Mouse (Mus musculus): ENCODE results near the gene Zfp950. TPM values are rescaled to one million over a fixed set of nuclear protein-coding genes. Genes with fewer than 3 reads are reported as not detected.
"Not testable (repeated sequence)": the region's sequence is repeated elsewhere in the genome, so short reads cannot be mapped to it uniquely, and the experiment has no call there.

Zfp950 gene
- total RNA-seq (2021) = 1 to 10 TPM; 7.6 to 9.5 TPM

DNA sequence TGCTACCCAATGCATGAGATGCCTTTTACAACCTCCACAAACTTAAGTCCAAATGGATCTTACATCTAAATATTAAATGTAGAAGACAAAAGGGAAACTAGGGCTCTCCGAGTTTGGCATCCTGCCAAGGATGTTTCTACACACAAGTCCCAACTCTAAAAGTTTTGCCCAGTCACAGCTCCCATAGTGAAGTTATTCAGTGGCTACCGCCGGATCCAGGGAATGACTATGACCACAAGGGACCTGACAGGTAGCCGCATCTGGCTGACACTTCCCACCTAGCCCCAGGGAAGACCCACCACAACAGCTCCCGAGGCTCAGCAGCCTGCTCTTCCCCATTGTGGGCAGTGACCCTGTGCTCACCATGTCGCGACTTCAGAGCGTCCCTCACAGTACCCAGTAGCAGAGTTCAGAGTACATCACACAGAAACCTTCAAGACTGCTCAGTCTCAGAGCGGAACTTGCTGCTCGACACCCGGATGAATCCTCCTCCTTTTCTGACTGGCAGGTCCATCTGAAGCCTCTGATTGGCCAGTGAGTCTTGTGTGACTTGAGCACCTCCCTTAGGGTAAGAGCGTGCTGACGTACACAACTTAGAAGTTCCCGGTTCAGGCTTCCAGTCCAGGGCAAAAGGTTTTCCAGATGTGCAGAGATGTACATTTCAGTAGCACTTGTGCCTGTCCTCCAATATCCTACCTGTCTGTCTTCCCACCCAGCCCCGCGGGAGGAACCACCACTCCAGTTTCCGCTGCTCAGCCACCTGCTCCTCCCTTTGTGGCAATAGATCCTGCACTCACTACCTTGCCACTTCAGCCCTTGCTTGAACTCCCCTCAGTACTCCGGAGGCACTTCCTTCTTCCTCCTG is at the start of gene Zfp950:
Zfp950 (minus strand) TSS at position 499 of the 865 bp plus-strand sequence.
- intact Hi-C loops (cut with DNase I) = loop anchor here (5.0 kb wide), 1 partner anchor 253 kb away; the partner anchor contains the start of gene Grk5
- DNase-seq = peak; percentile 76 to 80

DNA sequence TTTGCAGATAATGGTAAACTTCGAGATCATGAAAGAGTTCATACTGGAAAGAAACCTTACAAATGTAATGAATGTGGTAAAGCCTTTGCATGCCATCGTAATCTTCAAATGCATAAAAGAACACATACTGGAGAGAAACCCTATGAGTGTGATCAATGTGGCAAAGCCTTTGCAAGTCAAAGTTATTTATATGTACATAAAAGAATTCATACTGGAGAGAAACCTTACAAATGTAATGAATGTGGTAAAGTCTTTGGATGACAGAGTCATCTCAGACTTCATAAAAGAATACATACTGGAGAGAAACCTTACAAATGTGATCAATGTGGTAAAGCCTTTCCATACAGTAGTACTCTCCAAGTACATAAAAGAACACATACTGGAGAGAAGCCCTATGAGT is 43.0 kb upstream of the Zfp950 start, which contains the start of gene Gm6020:
Gm6020 (plus strand) TSS at position 301 of the 400 bp plus-strand sequence.
- DNase-seq; intact Hi-C loops (cut with DNase I): not testable (repeated sequence)

DNA sequence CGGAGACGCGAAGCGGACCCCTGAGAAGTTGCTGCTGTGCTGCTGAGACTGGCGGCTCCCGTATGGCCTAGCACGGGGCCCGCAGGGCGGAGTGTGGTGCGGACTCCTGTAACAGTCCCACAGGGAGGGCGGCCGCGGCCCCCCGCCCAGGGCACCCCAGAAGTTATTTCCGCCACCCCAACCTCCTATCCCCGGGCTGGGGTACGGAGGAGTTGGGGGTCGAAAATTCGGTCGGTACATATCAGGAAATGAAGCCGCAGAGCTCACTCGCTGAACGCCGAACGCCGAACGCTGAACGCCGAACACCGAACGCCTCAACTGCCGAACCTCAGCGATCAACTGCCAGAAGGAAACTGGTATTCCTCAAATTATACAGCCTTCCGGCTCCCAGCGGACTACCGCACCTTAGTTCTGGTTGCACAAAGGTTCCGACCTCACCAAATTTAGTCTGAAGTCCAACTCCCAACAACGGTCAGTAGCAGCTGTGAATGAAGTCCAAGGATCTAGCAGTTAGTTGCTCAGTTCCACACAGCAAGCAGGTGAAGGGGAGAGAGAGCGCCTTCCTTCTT is 35.2 kb upstream of the Zfp950 start, which contains the start of gene Gm7102:
Gm7102 (minus strand) TSS at position 554 of the 569 bp plus-strand sequence.
- no peak for DNase-seq
- intact Hi-C loops (cut with DNase I) = no loop called here

- DNase-seq = no peak
- intact Hi-C loops (cut with DNase I) = no loop called here
Observed at GRCm38 (mm10) chr19:61151701-61152420, 11.2 kb upstream of the Zfp950 start.

DNA sequence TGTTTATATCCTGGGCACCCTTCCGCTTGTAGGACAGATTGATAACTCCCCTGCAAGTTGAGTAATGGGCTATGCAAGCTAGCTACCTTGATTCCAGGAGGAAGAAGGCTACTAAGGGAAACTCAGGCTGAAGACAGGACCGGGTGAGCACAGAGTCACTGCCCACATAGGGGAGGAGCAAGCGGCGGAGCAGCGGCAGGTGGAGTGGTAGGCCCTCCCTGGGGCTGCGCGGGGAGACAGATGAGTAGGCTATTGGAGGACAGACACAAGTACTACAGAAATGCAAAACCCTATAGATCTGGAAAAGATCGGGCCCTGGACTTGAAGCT is 10.7 kb upstream of the Zfp950 start:
- intact Hi-C loops (cut with DNase I) = no loop called here
- no peak for DNase-seq

DNA sequence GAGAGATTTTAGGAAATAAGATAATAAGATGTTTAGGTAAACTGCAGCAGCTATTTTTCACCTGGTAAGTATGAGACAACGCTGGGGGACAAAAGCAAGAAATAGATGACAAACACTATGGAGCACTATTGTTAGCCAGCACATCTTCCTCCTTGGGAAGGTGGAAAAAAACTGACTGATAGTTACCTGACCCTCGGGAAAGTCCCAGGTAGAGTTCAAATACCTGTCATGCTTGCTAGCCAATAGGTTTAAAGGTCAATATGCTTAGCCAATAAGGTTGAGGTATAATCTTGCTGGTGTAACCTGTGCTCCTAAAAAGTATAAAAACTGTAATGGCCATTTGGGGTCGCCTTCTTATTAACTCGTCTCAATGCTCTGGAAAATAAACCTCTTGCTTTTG is 659 bp upstream of the Zfp950 start:
- no peak for DNase-seq
- intact Hi-C loops (cut with DNase I) = loop anchor here (5.0 kb wide), 1 partner anchor 254 kb away; the partner anchor contains the start of gene Grk5

- intact Hi-C loops (cut with DNase I) = no loop called here
Observed at GRCm38 (mm10) chr19:61138655-61139054, 2.0 kb downstream of the Zfp950 start.

GRCm38 (mm10) chr19:61131096-61131495 is 9.5 kb downstream of the Zfp950 start:
- no peak for DNase-seq
- intact Hi-C loops (cut with DNase I) = no loop called here

More at GRCm38 (mm10) chr19:61138655-61139054, 2.0 kb downstream of the Zfp950 start:
- DNase-seq = no peak

GRCm38 (mm10) chr19:61110184-61110583 is 30.5 kb downstream of the Zfp950 start:
- no peak for DNase-seq
- intact Hi-C loops (cut with DNase I) = no loop called here

- intact Hi-C loops (cut with DNase I) = loop anchor here (2.0 kb wide), 1 partner anchor 259 kb away; no protein-coding TSS in a partner anchor
- no peak for DNase-seq
Observed at GRCm38 (mm10) chr19:61097764-61098163, 42.9 kb downstream of the Zfp950 start.

- intact Hi-C loops (cut with DNase I) = loop anchor here (2.0 kb wide), 1 partner anchor 258 kb away; no protein-coding TSS in a partner anchor
- DNase-seq = no peak
Observed at GRCm38 (mm10) chr19:61096776-61097175, 43.9 kb downstream of the Zfp950 start.

DNA sequence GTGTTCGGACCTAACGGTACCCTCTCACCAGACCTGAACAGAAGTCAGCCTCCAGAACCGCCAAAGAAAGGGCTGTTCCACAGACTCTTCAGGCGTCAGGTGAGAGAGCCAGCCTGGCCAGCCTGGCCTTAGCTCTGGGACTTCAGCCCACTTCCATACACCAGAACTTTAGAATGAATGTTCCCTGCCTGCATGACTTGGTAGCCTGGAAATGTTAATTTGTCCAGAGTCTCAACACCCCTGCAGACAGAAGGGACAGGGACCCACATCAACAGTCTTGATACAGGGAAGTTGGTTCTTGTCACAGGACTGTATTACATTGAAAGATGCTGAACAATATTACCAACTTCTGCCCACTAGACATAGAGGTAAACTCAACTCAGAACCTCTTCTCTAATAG is 50.1 kb downstream of the Zfp950 start:
- DNase-seq = no peak
- intact Hi-C loops (cut with DNase I) = no loop called here

GRCm38 (mm10) chr19:61089001-61089400 is 51.6 kb downstream of the Zfp950 start:
- intact Hi-C loops (cut with DNase I) = no loop called here
- DNase-seq = no peak

DNA sequence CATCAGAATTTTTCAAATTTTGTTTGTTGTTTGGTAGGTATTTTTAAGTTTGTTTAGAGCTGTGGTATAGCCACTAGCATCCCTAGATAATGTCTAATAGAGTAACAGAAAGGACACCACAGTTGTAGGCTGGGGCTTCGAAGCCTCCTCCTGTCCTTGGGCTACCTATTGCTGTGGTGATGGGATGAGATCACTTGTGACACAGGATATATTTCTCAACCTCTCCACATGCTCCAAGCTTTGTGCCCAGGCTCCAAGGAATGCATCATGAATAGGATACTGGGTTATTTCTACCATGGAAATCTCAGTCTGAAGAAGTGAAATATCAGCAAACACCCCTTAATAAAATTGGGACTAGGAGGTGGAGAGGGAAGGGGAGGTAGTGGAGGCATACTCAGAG is 52.9 kb downstream of the Zfp950 start:
- intact Hi-C loops (cut with DNase I) = no loop called here
- no peak for DNase-seq

DNA sequence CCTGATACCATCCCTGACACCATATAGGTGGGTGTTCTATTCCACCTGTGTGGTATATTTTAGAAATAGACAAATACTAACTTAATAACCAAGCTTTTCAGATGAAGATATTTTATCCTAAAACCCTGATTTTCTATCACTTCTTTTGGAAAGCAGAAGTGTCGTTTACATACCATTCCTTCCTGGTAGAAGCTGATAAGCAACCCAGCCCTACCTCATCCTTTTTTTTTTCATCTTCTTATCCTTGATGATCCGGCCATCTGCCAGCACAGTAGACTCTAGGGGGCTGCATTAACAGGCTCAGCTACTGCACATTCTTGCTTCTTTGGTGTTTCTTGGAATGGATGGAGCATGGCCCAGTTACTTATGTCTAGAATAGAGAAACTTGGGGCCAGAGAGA is 55.4 kb downstream of the Zfp950 start:
- intact Hi-C loops (cut with DNase I) = loop anchor here (2.0 kb wide), 1 partner anchor 136 kb away; no protein-coding TSS in a partner anchor
- no peak for DNase-seq

DNA sequence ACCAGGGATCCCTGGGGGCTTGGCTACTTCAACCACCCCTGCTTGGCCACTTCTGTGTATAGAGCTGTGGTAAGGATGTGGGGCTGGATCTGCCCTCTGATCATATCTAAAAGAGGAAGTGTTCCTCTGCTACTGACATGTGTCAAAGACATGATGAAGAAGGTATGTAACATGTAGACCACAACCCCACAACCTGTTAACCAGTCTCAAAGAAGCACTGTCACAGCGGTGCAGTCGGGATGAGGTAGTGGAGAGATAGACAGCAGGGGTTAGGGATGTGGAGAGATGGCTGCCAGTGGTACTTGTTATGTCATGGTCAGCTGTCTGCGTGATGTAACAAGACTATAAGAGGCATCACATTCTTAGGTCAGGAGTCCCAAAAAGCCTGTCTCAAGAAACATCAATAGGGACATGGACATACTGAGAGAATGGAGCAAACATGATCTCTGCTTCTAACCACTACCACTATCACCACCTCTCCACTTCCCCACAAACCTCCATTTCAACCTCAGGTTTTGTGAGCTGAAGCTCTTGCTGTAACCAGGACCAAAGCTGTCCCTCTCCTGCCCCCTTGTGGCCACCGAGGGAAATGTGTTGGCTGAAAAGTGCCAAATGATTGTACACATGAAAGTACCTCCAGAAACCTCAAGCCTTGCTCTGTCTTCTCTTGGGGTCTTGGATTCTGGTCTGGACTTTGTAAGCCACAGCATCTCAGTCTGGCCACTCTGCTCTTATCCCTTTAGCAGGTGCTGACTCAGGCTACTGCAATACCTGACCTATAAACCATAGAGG is 56.3 kb downstream of the Zfp950 start:
- intact Hi-C loops (cut with DNase I) = loop anchor here (1.0 to 2.0 kb wide), 3 partner anchors 136 to 201 kb away; partner anchors contain the start of gene Grk5

GRCm38 (mm10) chr19:61083006-61083405 is 57.6 kb downstream of the Zfp950 start:
- intact Hi-C loops (cut with DNase I) = no loop called here
- no peak for DNase-seq

More for the DNA sequence above, 56.3 kb downstream of the Zfp950 start:
- peak; percentile 89 to 93 for DNase-seq

- intact Hi-C loops (cut with DNase I) = no loop called here
- DNase-seq = no peak
Observed at GRCm38 (mm10) chr19:61080251-61080749, 60.3 kb downstream of the Zfp950 start.

DNA sequence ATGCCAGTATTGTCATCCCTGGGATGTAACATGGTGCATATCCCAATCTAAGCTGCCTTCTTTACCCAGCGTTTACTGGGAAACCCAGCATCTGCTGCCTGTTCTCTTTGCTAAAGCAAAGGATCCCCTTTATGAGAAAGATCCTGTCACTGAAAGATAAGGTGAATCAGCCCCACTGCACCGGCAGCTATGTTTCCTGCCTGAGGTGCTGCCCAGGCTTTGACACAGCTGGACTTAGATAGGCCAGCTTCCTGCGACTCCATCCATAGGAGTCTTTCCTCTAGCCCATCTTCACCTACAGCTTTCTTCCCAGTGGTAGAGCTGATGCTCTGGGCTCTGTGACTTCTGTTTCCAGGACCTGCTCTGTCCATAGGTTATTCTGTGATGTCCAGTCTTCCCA is 62.0 kb downstream of the Zfp950 start:
- intact Hi-C loops (cut with DNase I) = no loop called here
- DNase-seq = no peak

GRCm38 (mm10) chr19:61065011-61065410 is 75.6 kb downstream of the Zfp950 start:
- DNase-seq = no peak

More at GRCm38 (mm10) chr19:61065011-61065410, 75.6 kb downstream of the Zfp950 start:
- intact Hi-C loops (cut with DNase I) = no loop called here

Measured in heart, postnatal 36 days (tissue).